Mouse (Mus musculus) CH12.LX (cell line): ENCODE data around the gene Rrp12. TPM values are rescaled to one million over a fixed set of nuclear protein-coding genes. Genes with fewer than 3 reads are reported as not detected.

Experiments used
- DNase-seq: peaks from one replicate; pipeline ENCODE4 v3.0.0-alpha.2; 2013; ENCODE audit errors: extremely low read depth
- H3K27ac ChIP-seq: 2 replicates; pipeline ENCODE4 v1.5.1; 2012; ENCODE audit warnings: low read depth, mild to moderate bottlenecking, control low read depth, moderate library complexity; ENCODE audit not compliant: insufficient read depth
- H3K27me3 ChIP-seq: replicated peaks from 2 replicates; pipeline ENCODE3; 2012; ENCODE audit warnings: inconsistent platforms
- H3K36me3 ChIP-seq, 2 experiments: replicated peaks in 1 of 2; 2 replicates each; pipeline versions ENCODE3 to v1.6.1; 2012; ENCODE audit warnings: inconsistent platforms in 1 of 2, low read length in 1 of 2, mild to moderate bottlenecking in 1 of 2, mixed read lengths in 1 of 2, moderate library complexity in 1 of 2; ENCODE audit not compliant: control insufficient read depth in 1 of 2, insufficient read depth in 1 of 2
- H3K4me1 ChIP-seq, 2 experiments: 2 replicates each; pipeline ENCODE4 v1.6.1; 2012; ENCODE audit warnings: inconsistent platforms in 1 of 2, moderate library complexity in 1 of 2; ENCODE audit not compliant: insufficient read depth in 2 of 2, control insufficient read depth in 1 of 2
- H3K4me2 ChIP-seq: 2 replicates; pipeline ENCODE4 v1.6.1; 2012; ENCODE audit warnings: low read depth, mild to moderate bottlenecking, control low read depth; ENCODE audit not compliant: poor library complexity, insufficient read depth, severe bottlenecking
- H3K4me3 ChIP-seq, 3 experiments: fragments of 150-350 bp in 1 of 3; sonication (generic) in 1 of 3; replicated peaks in 1 of 3; 2 replicates each; pipeline versions ENCODE3 to v1.5.1; 2011 to 2012; ENCODE audit warnings: low read depth in 2 of 3, low read length in 2 of 3, mild to moderate bottlenecking in 2 of 3, moderate library complexity in 2 of 3, control low read depth in 1 of 3, improper control_type of control experiment in 1 of 3, inconsistent platforms in 1 of 3, mixed read lengths in 1 of 3; ENCODE audit not compliant: poor library complexity in 1 of 3
- H3K79me2 ChIP-seq: replicated peaks from 2 replicates; pipeline ENCODE4 v1.6.1; 2012; ENCODE audit warnings: mild to moderate bottlenecking, moderate library complexity; ENCODE audit not compliant: control insufficient read depth, poor library complexity, insufficient read depth, severe bottlenecking; ENCODE audit errors: extremely low read depth
- H3K9ac ChIP-seq: 2 replicates; pipeline ENCODE4 v1.6.1; 2012; ENCODE audit warnings: low read depth, mild to moderate bottlenecking, control low read depth, moderate library complexity; ENCODE audit not compliant: insufficient read depth
- H3K9me3 ChIP-seq: replicated peaks from 2 replicates; pipeline ENCODE3; 2012; ENCODE audit warnings: low read length, inconsistent platforms, mixed read lengths
- CHD2 ChIP-seq: IDR thresholded peaks from 2 replicates; pipeline ENCODE4 v1.6.1; 2011; ENCODE audit warnings: low read length, improper control_type of control experiment
- CTCF ChIP-seq, 2 experiments: IDR thresholded peaks in 1 of 2; conservative IDR thresholded peaks in 1 of 2; 2 replicates each; pipeline ENCODE4 v1.5.1; 2011 to 2012; ENCODE audit warnings: low read depth in 2 of 2, low read length in 2 of 2, improper control_type of control experiment in 1 of 2, inconsistent platforms in 1 of 2, mild to moderate bottlenecking in 1 of 2, moderate library complexity in 1 of 2
- E2F4 ChIP-seq: IDR thresholded peaks from 2 replicates; pipeline ENCODE4 v1.6.1; 2011; ENCODE audit warnings: low read depth, low read length, improper control_type of control experiment; ENCODE audit not compliant: insufficient replicate concordance
- ELF1 ChIP-seq: IDR thresholded peaks from 2 replicates; pipeline ENCODE4 v1.6.1; 2014; ENCODE audit warnings: low read depth, mild to moderate bottlenecking, inconsistent platforms, low read length, improper control_type of control experiment
- ETS1 ChIP-seq: conservative IDR thresholded peaks from 2 replicates; pipeline ENCODE4 v1.6.1; 2012; ENCODE audit warnings: low read depth, mild to moderate bottlenecking, inconsistent platforms, low read length, improper control_type of control experiment, moderate library complexity
- GABPA ChIP-seq: IDR thresholded peaks from 2 replicates; pipeline ENCODE4 v1.6.1; 2012; ENCODE audit warnings: low read depth, low read length, improper control_type of control experiment, inconsistent platforms; ENCODE audit not compliant: insufficient replicate concordance
- IRF4 ChIP-seq: IDR thresholded peaks from 2 replicates; pipeline ENCODE4 v1.6.1; 2014; ENCODE audit warnings: low read depth, mild to moderate bottlenecking, inconsistent platforms, low read length, improper control_type of control experiment
- JUN ChIP-seq: IDR thresholded peaks from 2 replicates; pipeline ENCODE4 v1.6.1; 2011; ENCODE audit warnings: low read depth, mild to moderate bottlenecking, low read length, improper control_type of control experiment, moderate library complexity; ENCODE audit not compliant: insufficient read depth
- KAT2A ChIP-seq: IDR thresholded peaks from 2 replicates; pipeline ENCODE4 v1.6.1; 2012; ENCODE audit warnings: low read length, improper control_type of control experiment, inconsistent platforms; ENCODE audit not compliant: insufficient replicate concordance
- MAFK ChIP-seq: IDR thresholded peaks from 2 replicates; pipeline ENCODE4 v1.6.1; 2011; ENCODE audit warnings: low read length, improper control_type of control experiment; ENCODE audit not compliant: insufficient replicate concordance
- MAZ ChIP-seq: IDR thresholded peaks from 2 replicates; pipeline ENCODE4 v1.6.1; 2012; ENCODE audit warnings: low read depth, mild to moderate bottlenecking, inconsistent platforms, low read length, improper control_type of control experiment, moderate library complexity
- MXI1 ChIP-seq: IDR thresholded peaks from 2 replicates; pipeline ENCODE4 v1.6.1; 2011; ENCODE audit warnings: mild to moderate bottlenecking, low read depth, low read length, improper control_type of control experiment
- NRF1 ChIP-seq: IDR thresholded peaks from 2 replicates; pipeline ENCODE4 v1.6.1; 2014; ENCODE audit warnings: low read depth, mild to moderate bottlenecking, inconsistent platforms, low read length, improper control_type of control experiment, moderate library complexity
- PAX5 ChIP-seq: IDR thresholded peaks from 2 replicates; pipeline ENCODE4 v1.6.1; 2012; ENCODE audit warnings: low read length, inconsistent platforms, mixed read lengths
- POLR2AphosphoS2 ChIP-seq: IDR thresholded peaks from 2 replicates; pipeline ENCODE4 v1.6.1; 2011; ENCODE audit warnings: low read depth, low read length, improper control_type of control experiment
- SIN3A ChIP-seq: IDR thresholded peaks from 2 replicates; pipeline ENCODE4 v1.6.1; 2012; ENCODE audit warnings: low read length, improper control_type of control experiment, inconsistent platforms
- SMC3 ChIP-seq: IDR thresholded peaks from 2 replicates; pipeline ENCODE4 v1.6.1; 2011; ENCODE audit warnings: low read depth, low read length, improper control_type of control experiment
- TBP ChIP-seq: conservative IDR thresholded peaks from 2 replicates; pipeline ENCODE4 v1.6.1; 2011; ENCODE audit warnings: low read depth, low read length, improper control_type of control experiment
- UBTF ChIP-seq: IDR thresholded peaks from 2 replicates; pipeline ENCODE4 v1.6.1; 2012; ENCODE audit warnings: low read depth, mild to moderate bottlenecking, inconsistent platforms, low read length, improper control_type of control experiment, moderate library complexity
- USF1 ChIP-seq: IDR thresholded peaks from 2 replicates; pipeline ENCODE4 v1.6.1; 2014; ENCODE audit warnings: low read depth, mild to moderate bottlenecking, inconsistent platforms, low read length, improper control_type of control experiment
- ZC3H11A ChIP-seq: IDR thresholded peaks from 2 replicates; pipeline ENCODE4 v1.6.1; 2012; ENCODE audit warnings: low read depth, mild to moderate bottlenecking, inconsistent platforms, low read length, improper control_type of control experiment
- ZKSCAN1 ChIP-seq: IDR thresholded peaks from 2 replicates; pipeline ENCODE4 v1.6.1; 2012; ENCODE audit warnings: low read depth, inconsistent platforms, low read length, improper control_type of control experiment, borderline replicate concordance
- ZMIZ1 ChIP-seq: IDR thresholded peaks from 2 replicates; pipeline ENCODE4 v1.6.1; 2012; ENCODE audit warnings: low read depth, mild to moderate bottlenecking, inconsistent platforms, low read length, improper control_type of control experiment
- dilution Hi-C: fragments of 300-500 bp; cut with MboI; formaldehyde crosslinking; loops from 2 replicates; pipeline ENCODE4 v1.14.3; 2020; ENCODE audit warnings: low sequenced_read_pairs; ENCODE audit not compliant: extremely low pct_unique_long_range_greater_than_20kb, extremely low pct_ligation_motif_present
- in situ Hi-C: fragments of 300-500 bp; cut with MboI; formaldehyde crosslinking; loops from 3 replicates; pipeline ENCODE4 v1.14.3; 2019; ENCODE audit warnings: low sequenced_read_pairs, low pct_ligation_motif_present, low pct_unique_long_range_greater_than_20kb, mixed read lengths
- polyA plus RNA-seq: library from polyadenylated mRNA; unstranded; fragments of >175 nt; gene quantifications from 2 replicates; pipeline ENCODE4 v1.2.1, GENCODE M21; 2012; ENCODE audit warnings: low read depth; ENCODE audit not compliant: insufficient read length
- total RNA-seq, 2 experiments: library from RNA; depleted of rRNA; stranded (reverse); fragments of 300-350 nt in 1 of 2; fragments of >200 nt in 1 of 2; gene quantifications; 2 replicates each; pipeline ENCODE4 v1.2.3; 2012 to 2014

The Rrp12 gene
- total and polyA plus RNA-seq, 3 experiments, result 20.1 to 64.3 (median 42.5) TPM

- Histone ChIP-seq H3K27me3 (peaks cover 30% of the 10 kb centered on the region), H3K27ac (no peak overlapping the region), H3K9ac (no peak overlapping the region), H3K36me3 (no peaks in the 10 kb centered on the region), H3K79me2 (no peaks in the 10 kb centered on the region), H3K4me3 (no peak overlapping the region), H3K4me2 (no peak overlapping the region), H3K4me1 (peaks cover 2 to 7% of the 10 kb centered on the region in 2 experiments; a peak in 1 of 4 replicates), H3K9me3 (peaks cover 4% of the 10 kb centered on the region)
- no peak for TF ChIP-seq GABPA
- TF ChIP-seq ELF1, result no peak
- no peak for TF ChIP-seq MAZ
- no peak for TF ChIP-seq TBP
- no peak for TF ChIP-seq ZC3H11A
- TF ChIP-seq E2F4, result no peak
- TF ChIP-seq SMC3, result no peak
- no peak for TF ChIP-seq UBTF
- TF ChIP-seq MAFK, result no peak
- TF ChIP-seq POLR2AphosphoS2, result no peak
- no peak for TF ChIP-seq IRF4
- TF ChIP-seq CHD2, result no peak
- TF ChIP-seq ZMIZ1, result no peak
- no peak for TF ChIP-seq JUN
- TF ChIP-seq SIN3A, result no peak
- TF ChIP-seq USF1, result no peak
- TF ChIP-seq NRF1, result no peak
- TF ChIP-seq CTCF (conservative IDR thresholded peaks at IDR 0.05 in 1 of 2, IDR thresholded peaks at IDR 0.05 in 1 of 2; ENCODE audit: low read depth in 2 of 2, low read length in 2 of 2), result no peak
- TF ChIP-seq ZKSCAN1, result no peak
- TF ChIP-seq KAT2A, result no peak
- DNase-seq, result no peak
- in situ Hi-C loops (loop anchor here (10.0 kb wide), 1 partner anchor 53 kb away; the partner anchor contains the start of gene Rrp12), dilution Hi-C loops (no loop called here)
Measured at GRCm38 (mm10) chr19:41842196-41842595, 53.8 kb downstream of the Rrp12 start.

- Histone ChIP-seq H3K27me3 (peaks cover 31% of the 10 kb centered on the region), H3K27ac (no peak overlapping the region), H3K79me2 (no peaks in the 10 kb centered on the region), H3K4me2 (no peak overlapping the region), H3K9ac (no peak overlapping the region), H3K4me1 (peaks cover 2 to 7% of the 10 kb centered on the region in 2 experiments; a peak in 1 of 4 replicates), H3K36me3 (no peaks in the 10 kb centered on the region), H3K4me3 (no peak overlapping the region), H3K9me3 (no peaks in the 10 kb centered on the region)
- dilution Hi-C loops, result no loop called here
- no peak for DNase-seq
- in situ Hi-C loops, result loop anchor here (10.0 kb wide), 1 partner anchor 54 kb away; the partner anchor contains the start of gene Rrp12
- TF ChIP-seq MXI1, result no peak
- no peak for TF ChIP-seq ZC3H11A
- no peak for TF ChIP-seq PAX5
- TF ChIP-seq ZKSCAN1, result no peak
- TF ChIP-seq ETS1, result no peak
Measured at GRCm38 (mm10) chr19:41841105-41841750, 54.7 kb downstream of the Rrp12 start.
